Mouse (Mus musculus) heart, postnatal 25 days (tissue): ENCODE data around the gene Sap30l. TPM values are rescaled to one million over a fixed set of nuclear protein-coding genes. Genes with fewer than 3 reads are reported as not detected.
"Not testable (repeated sequence)": the region's sequence is repeated elsewhere in the genome, so short reads cannot be mapped to it uniquely, and the experiment has no call there.

ENCODE experiments used
- DNase-seq: peaks from one replicate; pipeline ENCODE4 v3.0.0; 2022; ENCODE audit warnings: low spot score
- intact Hi-C: fragments of 180-260 bp; cut with DNase I; formaldehyde crosslinking; loops from one replicate; pipeline ENCODE4 v1.15.1; 2025
- total RNA-seq, 2 experiments: library from RNA; stranded (reverse); gene quantifications; 2 replicates each; pipeline ENCODE4 v1.2.3; 2021

Gene Sap30l
- total RNA-seq, 2 experiments from 2014 or later, result 37.2 to 40.7 TPM

- DNase-seq, result no peak
- intact Hi-C loops, result no loop called here
Observed at GRCm38 (mm10) chr11:57828955-57829870, 27.8 kb downstream of the Sap30l start.

DNA sequence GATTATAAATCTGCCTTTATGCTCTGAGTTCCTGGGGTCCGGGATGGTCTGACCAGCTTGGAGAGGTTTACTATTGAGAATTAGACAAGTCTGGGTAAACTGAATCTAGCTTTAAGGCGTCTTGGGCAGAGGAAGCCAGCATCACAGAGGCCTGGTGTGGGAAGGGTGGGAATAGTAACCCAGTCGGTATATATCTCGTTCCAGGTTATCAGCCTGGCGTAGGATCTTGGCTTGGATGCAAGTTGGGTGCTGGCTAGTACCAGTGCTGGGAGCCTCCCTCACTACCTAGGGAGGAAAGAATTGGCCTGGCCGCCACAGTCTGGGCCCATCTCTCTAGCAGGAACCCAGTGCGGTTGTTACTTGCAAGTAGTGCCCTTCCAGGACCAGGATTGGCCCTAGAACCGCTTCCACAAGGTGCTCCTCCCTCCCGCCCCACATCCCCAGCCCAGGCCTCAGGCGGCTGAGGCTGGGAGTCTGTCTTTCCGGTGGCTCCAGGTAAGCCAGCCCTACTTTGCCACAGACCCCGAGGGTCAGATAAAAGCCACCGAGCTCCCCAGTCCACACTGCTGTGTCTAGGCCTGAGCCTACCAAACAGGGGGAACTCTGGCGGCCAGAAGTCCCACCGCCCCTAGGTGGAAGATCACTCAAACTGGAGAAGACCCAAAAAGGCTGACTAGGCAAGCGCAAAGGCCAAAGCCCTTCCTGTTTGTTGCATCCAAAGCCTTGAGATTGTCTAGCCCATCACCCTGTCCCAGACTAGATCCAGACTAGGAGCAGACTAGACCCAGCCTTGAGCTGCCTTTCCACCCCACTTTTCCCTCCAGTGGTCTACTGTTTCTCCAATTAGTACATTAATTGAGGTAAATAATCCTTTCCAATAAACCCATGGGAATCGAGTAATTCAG lies 28.7 kb downstream of the Sap30l start:
- intact Hi-C loops, result no loop called here
- no peak for DNase-seq

DNA sequence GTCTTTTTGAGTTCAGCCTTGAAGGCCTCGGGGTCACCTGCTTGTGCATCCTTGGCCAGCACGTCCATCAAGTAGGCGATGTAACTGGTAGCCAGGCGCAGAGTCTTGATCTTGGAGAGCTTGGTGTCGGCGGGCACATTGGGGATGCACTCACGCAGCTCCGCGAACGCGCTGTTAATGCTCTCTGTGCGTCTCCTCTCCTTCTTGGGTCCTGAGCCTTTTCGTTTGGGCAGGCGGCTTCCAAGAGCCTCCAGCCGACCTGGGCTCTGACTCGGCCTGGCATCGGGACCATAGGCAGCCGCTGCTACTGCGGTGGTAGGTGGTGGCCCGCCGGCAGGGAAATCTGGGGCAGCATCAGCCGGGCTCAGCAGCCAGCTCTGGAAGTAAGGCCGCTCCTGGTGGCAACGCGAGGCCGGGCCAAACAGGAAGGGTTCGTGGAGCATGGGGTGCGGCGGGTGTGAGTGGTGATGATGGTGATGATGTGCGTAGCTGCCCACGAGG lies 29.9 kb downstream of the Sap30l start:
- intact Hi-C loops, result no loop called here
- DNase-seq, result no peak

DNA sequence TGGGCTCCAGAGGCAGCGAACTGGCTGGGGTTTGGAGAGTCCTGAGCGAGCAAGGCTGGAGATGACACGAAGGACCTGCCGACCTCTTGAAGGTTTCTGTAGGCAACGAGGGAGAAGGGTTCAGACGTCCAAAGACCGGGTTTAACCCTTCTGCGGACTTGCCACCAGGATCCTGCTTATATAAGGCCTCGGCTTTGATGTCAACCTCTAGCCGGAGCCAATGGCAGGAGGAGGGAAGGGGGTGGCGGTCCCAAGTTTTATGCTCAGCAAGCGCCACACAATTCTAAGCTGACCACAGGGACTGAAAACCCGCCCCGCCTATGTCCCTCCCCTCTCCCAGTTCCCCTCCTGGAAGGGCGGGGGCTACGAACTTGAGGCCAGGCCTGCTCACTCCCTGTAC lies 30.4 kb downstream of the Sap30l start:
- no peak for DNase-seq
- intact Hi-C loops, result no loop called here

- intact Hi-C loops, result no loop called here
- DNase-seq, result no peak
Observed at GRCm38 (mm10) chr11:57832552-57833201, 31.2 kb downstream of the Sap30l start, which contains the start of gene Hand1. Gene Hand1 (minus strand): TSS chr11:57832818.

- intact Hi-C loops, result no loop called here
- DNase-seq, result no peak
Observed at GRCm38 (mm10) chr11:57833296-57833977, 32.0 kb downstream of the Sap30l start.

GRCm38 (mm10) chr11:57834031-57834430 lies 32.6 kb downstream of the Sap30l start:
- intact Hi-C loops, result no loop called here
- DNase-seq, result no peak

DNA sequence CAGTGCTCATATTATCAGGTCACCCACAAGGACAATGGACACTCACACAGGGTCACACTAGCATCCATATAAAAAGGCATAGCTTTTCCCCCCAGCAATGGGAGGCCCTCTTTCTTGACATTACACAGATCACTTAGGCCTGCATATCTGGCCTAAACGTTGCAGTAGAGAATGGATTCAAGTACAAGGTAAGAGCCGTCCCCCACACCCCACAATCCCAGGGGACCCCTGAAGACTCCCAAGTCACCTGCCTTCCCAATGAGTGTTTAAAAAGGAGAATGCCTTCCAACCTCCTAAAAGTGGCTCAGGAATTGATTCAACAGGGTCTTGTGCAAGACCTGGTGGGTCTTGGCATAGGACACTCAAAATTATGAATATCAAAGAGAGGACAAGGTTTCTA lies 33.9 kb downstream of the Sap30l start:
- intact Hi-C loops, result no loop called here
- no peak for DNase-seq

DNA sequence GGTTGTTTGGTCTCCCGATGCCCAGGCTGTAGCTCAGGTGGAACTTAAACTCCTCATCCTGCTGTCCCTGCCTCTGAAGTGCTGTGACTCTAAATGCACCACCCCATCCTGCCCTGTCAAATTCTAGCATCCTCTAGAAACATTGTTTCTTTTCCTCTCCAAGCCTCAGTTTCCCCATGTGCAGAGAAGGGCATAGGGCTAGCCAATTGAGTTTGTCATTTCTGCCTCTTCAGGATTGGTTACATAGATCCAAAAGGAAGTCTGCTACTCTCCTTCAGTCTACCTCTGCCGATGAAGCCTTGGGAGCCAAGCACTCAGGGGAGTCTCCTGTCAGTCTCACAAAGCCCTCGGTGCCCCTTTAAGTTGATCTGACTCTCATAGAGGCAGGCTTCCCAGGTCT lies 34.5 kb downstream of the Sap30l start:
- intact Hi-C loops, result no loop called here
- DNase-seq, result no peak

DNA sequence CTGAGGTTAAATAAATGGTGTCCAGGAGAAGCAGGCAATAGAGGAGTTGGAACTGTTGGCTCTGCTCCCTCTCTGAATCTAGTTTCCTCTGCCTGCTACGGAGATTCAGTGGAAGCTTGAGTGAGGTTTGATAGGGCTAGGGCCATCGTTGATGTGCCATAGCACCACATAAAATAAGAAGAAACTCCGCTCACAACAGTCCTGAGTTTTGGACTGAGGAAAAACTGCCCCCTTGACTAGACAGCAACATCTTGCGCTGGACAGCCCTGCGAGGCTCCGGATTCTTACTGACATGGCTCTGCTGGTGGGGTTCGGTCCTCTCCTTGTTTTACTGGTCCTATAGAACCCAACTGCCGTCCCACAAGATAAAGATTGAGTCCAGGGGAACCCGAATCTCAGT lies 35.0 kb downstream of the Sap30l start:
- intact Hi-C loops, result no loop called here
- no peak for DNase-seq

DNA sequence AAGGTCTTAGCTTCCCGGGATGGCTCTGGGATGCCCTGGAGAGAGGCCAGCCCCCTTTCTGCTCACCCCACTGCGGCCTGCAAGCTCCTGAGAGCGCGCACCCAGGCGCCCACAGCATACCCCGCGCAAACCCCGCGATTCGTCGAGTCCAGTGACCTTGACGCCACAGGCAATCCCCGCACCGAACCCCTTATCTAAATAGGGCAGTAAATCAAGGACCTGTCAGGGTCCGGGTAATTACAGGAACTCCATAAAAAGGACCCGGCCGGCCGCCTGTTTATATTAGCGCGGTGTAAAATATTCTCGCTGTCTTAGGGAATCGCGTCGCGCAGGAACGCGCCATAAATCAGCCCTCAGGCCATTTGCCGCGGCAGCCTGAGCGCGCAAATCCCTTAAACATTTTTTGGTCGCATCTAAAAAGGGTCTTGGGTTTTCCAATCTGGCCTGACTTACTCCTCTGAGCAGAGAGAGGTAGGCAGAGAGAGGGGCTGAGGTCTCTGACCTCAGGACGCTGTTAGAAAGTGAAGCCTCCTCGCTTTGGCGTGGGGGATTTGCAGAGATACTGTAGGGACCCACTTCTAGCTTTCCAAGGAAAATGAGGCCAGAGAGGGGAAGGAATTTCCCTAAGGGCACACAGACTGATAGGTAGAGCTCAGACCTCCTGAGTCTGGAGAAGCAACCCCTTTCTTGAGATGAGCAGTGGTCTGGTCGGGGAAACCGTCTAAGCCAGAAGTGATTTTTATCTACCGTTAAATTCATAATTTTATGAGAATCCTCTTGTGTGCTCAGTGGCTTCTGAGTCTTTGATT lies 35.6 kb downstream of the Sap30l start:
- intact Hi-C loops, result no loop called here
- DNase-seq, result no peak

DNA sequence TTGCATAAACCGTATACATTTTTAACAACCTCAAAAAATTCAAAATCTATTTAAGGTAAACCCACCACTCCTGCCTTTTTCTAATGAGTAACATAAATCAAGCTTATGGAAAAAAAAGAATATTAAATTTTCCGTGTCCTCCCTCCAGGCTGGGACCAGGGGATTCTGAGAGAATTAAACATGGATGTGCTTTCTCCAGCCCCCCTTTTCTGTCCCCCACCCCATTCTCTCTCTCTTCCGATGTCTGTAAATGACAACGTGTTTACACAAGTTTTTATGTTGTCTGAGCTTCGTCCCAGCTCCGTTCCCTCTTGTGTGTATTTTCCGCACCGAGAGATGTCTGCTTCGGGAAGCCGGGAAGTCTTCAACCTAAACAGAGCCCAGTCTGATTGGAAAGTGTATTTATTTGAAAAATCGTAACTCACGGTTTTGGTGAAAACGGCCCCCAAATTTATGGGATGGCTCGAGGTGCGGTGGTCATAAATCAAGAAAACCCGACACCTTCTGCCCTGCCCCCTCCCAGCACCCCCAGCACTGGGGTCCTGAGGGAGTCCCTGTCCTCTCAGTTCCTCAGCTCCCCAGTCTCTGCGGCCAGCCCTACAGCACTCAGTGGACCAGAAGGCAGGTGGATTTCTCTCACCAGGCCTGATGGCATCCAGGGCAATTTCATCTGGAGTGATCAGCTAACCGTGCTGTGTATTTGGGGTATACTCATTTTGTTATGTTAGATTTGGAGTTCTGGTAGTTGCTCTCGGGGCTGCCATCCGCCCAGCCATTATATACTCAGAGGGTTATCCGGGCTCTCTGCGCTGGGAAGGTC lies 36.6 kb downstream of the Sap30l start:
- intact Hi-C loops, result no loop called here
- DNase-seq, result no peak

DNA sequence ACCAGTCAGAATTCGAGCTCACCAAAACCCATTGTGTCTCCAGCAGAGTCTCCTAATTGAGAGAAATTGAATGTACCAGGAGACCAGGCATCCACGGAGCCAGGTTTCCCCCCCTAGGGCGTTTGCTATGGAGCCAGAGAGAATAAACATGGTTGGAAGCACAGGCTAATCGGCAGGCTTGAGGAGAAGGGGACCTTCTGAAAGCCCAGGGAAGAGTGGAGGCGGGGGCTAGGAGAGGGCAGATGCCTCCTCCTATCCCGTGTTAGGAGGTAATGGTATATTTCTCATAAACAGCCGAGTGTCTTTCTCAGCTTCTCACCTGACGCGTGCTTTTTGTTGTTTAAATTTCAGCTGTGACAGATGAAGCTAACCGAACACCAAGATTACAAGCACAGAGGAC lies 39.5 kb downstream of the Sap30l start:
- intact Hi-C loops, result no loop called here
- DNase-seq, result no peak

- intact Hi-C loops, result no loop called here
Observed at GRCm38 (mm10) chr11:57841391-57841790, 40.0 kb downstream of the Sap30l start.

GRCm38 (mm10) chr11:57846421-57847363 lies 45.3 kb downstream of the Sap30l start:
- intact Hi-C loops, DNase-seq: not testable (repeated sequence)

More at GRCm38 (mm10) chr11:57841391-57841790, 40.0 kb downstream of the Sap30l start:
- no peak for DNase-seq

GRCm38 (mm10) chr11:57847396-57847795 lies 46.0 kb downstream of the Sap30l start:
- DNase-seq, result no peak
- intact Hi-C loops, result no loop called here

- intact Hi-C loops, result no loop called here
Observed at GRCm38 (mm10) chr11:57850298-57850697, 48.9 kb downstream of the Sap30l start.

More at GRCm38 (mm10) chr11:57850298-57850697, 48.9 kb downstream of the Sap30l start:
- no peak for DNase-seq
